Mouse (Mus musculus): ENCODE data around the gene U2surp.

The U2surp gene

DNA sequence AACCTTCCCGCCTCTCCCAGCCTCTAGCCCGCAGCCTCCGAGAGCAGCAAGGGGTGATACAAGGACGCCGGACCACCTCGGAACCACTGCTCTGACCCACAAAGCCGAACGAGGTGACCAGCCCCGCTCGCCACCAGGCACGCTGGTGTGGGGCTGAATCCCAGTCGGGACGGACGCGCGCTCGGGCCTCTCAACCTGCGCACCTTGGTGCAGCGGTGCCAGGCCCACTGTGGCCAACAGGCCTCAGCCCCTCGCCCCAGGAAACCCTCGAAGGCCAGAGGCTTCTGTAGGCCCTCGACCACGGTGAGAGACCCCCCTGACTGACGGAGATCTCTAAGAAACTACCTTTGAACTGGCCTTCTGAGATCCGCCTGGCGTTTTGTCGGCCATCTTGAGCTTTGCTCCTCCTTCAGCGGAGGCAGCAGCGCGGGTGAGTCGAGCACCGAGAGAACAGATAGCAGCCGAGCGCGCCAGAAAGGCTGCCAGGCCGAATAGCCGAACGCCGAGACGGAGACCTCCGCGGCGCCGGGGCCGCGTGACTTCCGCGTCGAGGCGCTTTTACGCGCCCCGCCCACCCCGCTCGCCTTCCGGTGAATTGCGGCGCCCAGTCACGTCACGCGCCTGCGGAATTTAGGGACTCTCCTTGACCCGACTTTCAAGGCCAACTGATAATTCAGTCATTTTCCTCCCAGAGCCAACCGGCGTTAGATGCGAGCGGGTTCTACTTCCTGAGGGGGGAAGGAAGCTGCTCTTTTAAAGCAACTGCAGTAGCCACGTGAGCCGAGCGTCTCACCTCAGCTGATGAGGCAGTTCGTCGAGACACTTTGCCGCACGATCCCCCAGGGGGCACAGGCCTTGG lies at the start of gene U2surp:
Gene U2surp (minus strand): TSS at position 525 of the 859 bp plus-strand sequence.
- peak; percentile 93 for DNase-seq (ENCODE audit: low spot score)

- DNase-seq (ENCODE audit: low spot score) = no peak
Observed at GRCm38 (mm10) chr9:95559936-95560735, 48.3 kb upstream of the U2surp start.

DNA sequence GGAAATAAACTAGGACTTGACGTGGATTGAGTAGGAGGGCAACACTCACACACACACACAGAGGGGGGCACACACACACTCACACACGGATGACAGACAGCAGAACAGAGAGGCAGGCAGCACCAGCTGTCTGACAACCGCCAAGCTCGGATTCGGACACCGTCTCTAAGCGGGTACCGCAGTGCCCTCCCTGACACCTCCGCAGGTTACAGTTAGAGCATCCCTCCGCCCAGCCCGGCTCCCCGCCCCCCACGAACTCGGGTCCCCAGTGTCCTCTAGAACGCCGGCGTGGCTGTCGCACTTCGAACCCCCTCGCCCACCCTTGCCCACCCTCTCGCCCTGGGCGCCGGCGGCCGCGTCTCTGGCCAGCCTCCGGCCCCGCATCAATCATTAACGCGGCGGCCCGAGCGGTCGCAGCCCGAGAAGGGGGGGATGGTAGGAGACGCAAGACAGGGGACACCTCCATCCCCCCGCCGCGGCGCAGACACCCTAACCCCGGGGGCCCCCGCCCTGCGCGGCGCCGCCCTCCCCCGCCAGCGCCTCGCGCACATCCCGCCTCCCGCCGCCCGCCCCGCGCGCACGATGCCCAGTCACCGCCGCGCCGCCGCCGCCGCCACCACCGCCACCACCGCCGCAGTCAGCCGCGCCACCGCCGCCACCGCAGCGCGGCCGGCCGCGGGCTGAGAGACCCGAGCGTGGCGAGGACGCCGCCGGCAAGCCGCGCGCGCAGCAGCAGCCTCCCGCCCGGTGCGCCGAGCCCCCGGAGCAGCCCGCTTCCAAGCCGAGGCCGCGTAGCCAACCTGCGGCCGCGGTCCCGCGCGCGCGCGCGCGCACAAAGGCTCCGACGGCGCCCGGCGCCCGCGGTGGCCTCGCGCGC lies 47.5 kb upstream of the U2surp start, which contains the start of gene Paqr9:
Gene Paqr9 (plus strand): TSS at position 599 of the 877 bp plus-strand sequence.
- no peak for DNase-seq (ENCODE audit: low spot score)

GRCm38 (mm10) chr9:95558726-95559058 lies 46.9 kb upstream of the U2surp start:
- DNase-seq (ENCODE audit: low spot score) = no peak

DNA sequence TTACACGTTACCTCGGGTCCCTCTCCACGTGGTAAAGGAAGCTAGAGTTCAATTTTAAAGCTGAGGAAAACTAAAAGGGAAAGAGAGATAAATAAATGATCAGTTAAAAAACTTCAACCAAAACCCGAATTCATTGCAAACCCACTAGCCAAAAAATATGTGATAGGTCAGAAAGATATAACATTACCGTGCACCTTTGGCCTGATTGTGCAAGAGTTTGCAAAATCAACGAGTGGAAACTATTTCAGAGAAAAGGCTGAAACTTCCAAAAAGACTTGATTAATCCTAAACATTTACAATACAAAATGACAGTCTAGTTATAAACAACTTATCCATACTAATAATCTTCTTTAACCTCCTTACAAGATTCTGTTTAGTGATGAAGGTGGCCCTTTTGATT lies 45.9 kb upstream of the U2surp start:
- DNase-seq (ENCODE audit: low spot score) = no peak

DNA sequence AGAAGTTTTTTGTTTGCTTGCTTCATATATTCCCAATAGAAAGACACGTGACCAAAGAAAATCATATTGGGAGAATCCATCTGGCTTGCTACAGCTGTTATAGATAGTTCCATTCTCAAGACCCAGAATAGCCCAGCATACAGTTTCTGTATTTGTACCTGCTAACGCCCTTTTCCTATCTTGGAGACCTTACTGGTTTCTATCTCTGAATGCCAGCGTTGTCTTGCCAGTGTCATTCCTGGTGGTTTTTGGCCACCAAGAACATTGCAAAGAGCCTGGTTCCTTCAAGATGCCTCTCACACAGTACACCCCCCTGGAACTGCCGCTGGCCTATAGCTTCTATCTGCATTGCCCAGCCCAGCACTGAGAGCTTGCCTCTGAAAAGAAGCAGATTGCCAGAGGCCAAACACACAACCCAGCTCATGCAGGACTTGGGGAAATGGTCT lies 44.3 kb upstream of the U2surp start:
- no peak for DNase-seq (ENCODE audit: low spot score)

DNA sequence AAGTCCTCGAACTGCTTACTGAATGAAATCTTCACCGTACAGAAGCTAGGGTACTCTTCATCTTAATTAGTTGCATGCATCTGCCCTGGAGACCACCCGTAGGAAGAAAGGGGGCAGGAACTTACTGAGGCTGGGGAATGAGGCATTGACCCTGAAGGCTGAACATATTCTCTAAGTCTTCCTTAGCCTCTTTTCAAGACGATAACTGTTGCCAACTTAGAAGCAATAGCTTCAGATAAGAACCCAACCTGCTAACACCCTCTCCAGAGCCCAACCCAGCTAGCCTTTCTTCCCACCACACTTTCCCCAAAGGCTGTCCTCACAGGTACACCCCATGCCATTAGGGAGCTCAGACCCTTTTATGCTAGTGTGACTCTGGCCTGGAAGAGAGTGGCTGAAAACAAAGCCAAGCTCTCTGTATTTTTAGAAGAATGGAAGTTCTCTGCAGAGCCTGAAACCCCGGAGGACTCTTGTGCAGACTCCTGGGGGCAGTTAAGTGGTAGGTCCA lies 43.5 kb upstream of the U2surp start:
- no peak for DNase-seq (ENCODE audit: low spot score)

GRCm38 (mm10) chr9:95554231-95555221 lies 42.7 kb upstream of the U2surp start:
- DNase-seq (ENCODE audit: low spot score) = no peak

DNA sequence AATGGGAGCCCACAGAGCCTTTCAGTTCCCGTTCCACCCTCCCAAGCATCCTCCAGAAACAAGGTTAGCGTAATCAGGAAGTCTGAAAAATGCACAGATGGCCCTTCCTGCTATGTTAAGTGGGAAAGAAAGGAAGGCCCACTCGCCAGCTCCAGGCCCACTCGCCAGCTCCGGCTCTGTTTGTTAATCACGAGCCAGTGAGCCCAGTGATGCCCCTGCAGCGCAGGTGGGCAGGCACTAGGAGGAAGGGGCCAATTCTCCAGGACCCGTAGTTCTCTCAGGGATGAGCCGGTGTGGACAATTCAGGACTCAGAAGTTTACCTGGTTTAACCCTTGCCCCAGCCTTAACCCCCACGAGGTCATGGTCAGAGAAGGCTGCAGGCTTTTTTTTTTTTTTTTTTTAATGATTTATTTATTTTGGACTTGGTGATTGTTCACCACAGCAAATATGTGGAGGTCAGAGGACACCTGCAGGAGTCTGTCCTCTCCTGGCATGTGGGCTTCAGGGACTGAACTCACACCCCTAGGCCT lies 40.4 kb upstream of the U2surp start:
- DNase-seq (ENCODE audit: low spot score) = no peak

GRCm38 (mm10) chr9:95550856-95551774 lies 39.3 kb upstream of the U2surp start:
- no peak for DNase-seq (ENCODE audit: low spot score)

DNA sequence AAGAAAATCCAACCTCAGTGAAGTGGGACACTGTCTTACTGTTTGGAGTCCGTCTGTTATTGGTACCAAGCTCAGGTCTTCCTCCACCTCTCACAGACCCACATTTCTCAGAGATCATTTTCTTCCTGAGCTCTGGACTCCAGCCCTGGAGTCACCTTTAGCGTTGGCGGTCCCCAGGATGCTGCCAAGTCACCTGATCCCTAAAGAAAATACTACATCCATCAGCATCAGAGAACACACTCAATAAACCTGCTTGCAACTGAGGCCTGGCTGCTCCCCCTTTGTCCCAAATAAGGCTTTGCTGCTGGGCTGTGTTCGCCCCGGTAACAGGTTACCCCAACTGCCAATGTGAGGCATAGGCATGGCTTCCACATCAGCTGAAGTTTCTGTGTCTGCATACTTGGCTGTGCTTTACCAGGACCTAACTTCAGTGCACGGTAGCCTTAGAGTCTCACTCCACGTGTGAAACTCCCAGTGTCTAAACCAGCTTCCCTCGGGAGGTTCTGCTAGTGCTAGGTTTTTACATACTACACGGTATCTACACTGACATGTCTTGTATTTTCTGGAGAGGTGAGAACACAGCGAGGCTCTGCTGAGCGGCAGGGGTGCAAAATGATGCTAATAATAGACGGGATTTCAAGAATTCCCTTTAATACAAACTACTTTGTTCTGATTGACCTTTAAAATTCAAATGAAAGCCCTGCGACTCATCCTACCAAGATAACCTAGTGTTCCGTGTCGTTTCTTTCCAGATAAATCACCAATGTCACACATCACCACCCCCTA lies 38.0 kb upstream of the U2surp start:
- no peak for DNase-seq (ENCODE audit: low spot score)

DNA sequence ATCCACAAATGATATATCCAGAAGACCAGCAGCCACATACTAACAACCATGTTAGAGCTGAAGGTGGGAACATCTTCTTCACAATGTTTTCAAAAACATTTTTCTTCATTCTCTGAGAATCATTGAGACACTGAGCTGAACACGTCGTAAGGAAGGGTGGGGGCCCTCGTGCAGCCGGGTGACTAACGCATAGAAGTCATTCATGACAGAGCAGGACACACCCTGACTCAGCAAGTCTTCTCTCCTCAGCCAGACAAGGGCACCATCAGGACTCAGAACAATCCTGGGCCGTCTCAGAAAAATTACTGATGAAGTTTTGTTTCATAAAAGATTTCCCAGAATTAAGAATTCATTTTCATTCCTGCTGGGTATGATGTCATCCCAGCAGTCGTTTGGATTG lies 34.9 kb upstream of the U2surp start:
- DNase-seq (ENCODE audit: low spot score) = no peak

DNA sequence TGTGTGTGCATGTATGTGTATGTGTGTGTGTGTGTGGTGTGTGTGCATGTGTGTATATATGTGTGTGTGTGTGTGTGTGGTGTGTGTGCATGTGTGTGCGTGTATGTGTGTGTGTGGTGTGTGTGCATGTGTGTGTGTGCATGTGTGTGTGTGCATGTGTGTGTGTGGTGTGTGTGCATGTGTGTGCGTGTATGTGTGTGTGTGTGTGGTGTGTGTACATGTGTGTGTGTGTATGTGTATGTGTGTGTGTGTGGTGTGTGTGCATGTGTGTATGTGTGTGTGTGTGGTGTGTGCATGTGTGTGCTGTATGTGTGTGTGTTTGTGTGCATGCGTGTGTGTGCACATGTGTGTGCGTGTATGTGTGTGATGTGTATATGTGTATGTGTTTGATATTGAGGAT lies 32.8 kb upstream of the U2surp start:
- DNase-seq (ENCODE audit: low spot score) = no peak

GRCm38 (mm10) chr9:95542475-95542874 lies 30.7 kb upstream of the U2surp start:
- DNase-seq (ENCODE audit: low spot score) = no peak

- DNase-seq (ENCODE audit: low spot score) = no peak
Observed at GRCm38 (mm10) chr9:95541650-95542432, 30.0 kb upstream of the U2surp start.

- no peak for DNase-seq (ENCODE audit: low spot score)
Observed at GRCm38 (mm10) chr9:95541208-95541607, 29.4 kb upstream of the U2surp start.

DNA sequence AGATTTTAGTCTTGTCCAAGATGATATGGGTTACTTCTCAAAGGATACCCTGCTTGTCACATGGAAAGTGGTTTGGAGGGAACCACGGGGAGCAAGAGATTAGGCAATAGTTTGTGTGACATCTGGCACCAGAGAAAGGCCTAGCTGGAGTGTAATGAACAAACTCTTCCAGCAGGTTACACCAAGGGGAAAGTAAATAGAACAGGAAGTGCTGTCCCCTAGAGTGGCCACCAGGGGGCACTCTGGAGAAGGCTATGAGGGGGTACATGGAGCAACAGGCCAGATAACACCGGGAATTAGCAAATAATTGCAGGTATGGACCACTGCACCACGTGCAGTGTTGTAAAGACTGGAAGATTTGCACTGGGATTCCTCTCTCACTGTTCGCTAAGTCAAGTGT lies 28.7 kb upstream of the U2surp start:
- peak; percentile 74 for DNase-seq (ENCODE audit: low spot score)
